Mouse (Mus musculus) bone marrow macrophage, adult 2 months (primary cell): Measurements from ENCODE around the gene Tef.

Experiments used
- CTCF ChIP-seq: IDR thresholded peaks from 2 replicates; pipeline ENCODE4 v1.5.1; 2012; ENCODE audit warnings: low read depth, mild to moderate bottlenecking, low read length, moderate library complexity
- POLR2A ChIP-seq: IDR thresholded peaks from 2 replicates; pipeline ENCODE4 v1.6.1; 2012; ENCODE audit warnings: mild to moderate bottlenecking, low read depth, low read length, borderline replicate concordance

DNA sequence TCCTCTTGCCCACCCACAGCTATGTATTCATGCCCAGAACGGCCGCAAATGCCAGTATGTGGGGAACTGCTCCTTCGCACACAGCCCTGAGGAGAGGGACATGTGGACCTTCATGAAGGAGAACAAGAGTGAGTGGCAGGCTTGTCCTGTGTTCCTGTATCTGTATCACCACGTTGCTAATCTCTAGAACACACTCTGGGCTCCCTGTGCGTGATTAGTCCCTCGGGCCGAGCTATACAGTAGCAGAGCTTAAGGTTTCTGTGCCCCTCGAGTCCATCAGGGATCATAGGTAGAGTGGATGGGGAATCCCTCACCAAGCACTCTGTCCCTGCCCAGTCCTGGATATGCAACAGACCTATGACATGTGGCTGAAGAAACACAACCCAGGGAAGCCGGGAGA, 9.8 kb upstream of the Tef start:
- TF ChIP-seq CTCF (no peak), POLR2A (no peak)
